Mouse (Mus musculus) left cerebral cortex, adult 9 months (tissue): ENCODE results near the gene Fam20a.

ENCODE experiments used
- DNase-seq, 2 experiments: peaks; one replicate each; pipeline ENCODE4 v3.0.0; 2022; ENCODE audit warnings: low spot score in 2 of 2

The Fam20a gene

GRCm38 (mm10) chr11:109716981-109717380 lies 5.1 kb downstream of the Fam20a start:
- no peak for DNase-seq

DNA sequence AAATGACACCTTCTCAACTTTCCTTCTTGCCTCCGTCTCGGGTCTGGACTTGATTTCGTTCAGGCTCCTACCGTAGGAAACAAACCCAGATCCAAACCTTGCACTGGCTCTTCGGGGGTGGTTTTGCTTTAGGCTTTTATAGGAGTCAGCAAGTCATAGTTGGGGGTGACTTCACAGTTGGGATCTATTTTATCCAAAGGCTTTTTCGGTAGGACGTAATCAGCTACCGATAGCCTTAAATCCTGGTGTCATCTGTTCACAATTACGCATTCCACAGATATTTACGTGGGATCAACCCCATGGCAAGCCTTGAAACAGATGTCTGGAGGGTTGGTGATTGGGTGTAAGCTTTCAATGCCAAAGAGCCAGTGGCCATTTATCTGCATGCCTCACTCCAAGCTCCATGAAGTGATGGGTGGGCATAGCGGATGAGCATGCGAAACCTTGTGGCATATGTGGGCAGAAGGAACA lies 6.7 kb downstream of the Fam20a start:
- DNase-seq: no peak

- no peak for DNase-seq
Observed at GRCm38 (mm10) chr11:109714341-109715247, 7.5 kb downstream of the Fam20a start.

DNA sequence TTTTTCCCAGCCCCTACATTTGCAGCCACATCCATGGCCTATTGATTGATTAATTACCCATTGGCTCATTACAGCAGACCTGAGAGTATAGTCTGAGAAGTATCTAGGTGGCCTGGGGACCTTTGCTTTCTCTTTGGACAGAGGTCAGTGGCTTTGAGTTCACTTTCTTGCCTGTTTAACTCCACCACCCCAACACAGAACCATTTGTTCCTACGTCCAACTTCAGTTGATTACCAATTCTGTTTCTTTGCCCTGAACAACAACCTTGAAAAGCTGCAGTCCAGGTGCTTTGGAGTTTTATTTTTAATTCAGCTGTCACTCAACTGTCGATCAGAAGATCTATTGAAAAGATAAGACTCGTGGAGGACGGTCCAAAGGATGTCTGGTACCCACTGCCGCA lies 12.6 kb downstream of the Fam20a start:
- no peak for DNase-seq

- DNase-seq: no peak
Observed at GRCm38 (mm10) chr11:109708786-109709185, 13.3 kb downstream of the Fam20a start.

DNA sequence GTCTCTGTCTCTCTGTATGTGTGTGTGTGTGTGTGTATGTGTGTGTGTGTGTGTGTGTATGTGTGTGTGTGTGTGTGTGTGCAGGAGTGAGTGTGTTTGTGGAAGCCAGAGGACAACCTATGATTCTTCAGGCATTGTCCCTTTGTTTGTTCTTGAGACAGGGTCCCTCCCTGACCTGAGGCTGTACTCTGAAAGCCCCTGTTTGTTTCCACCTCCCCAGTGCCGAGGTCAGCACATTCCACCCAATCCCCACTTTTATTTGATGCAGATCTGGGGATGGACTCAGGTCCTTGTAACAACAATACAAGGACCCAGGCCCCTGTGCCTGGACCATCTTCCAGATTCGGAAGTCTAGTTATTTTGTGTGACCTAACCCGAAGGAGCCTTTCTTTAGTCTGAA lies 14.6 kb downstream of the Fam20a start:
- no peak for DNase-seq

DNA sequence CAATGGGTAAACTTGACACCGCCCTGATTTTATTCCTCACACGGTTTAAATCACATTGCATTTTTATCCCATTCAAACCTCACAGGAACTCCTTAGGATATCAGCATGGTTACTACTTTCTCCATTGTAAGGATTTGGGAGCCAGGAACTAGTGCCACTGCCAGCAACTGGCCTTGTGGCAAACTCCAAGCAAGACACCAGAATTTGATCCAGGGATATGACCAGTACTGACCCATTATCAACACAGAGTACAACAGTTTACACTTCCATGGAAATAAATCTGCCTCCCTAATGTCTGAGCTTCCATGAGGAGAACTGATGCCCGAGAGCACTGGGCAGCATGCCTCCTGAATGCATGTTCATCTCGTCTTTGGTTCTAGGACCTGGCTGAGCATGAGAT lies 15.5 kb downstream of the Fam20a start:
- no peak for DNase-seq

DNA sequence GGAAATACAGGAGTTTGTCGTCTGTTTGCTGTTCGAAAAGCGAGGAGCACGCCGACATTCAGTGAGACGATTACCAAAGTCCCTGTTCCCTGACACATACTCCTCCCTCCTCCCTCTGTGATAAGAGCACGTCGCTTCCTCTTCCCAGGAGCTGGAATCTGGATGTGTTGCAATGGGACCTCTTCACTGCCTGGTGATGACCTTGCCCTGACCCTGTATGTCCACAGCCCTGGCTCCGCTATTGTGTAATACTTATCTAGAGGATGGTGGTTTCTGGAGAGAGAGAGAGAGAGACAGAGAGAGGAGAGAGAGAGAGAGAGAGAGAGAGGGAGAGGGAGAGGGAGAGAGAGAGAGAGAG lies 16.0 kb downstream of the Fam20a start:
- no peak for DNase-seq

DNA sequence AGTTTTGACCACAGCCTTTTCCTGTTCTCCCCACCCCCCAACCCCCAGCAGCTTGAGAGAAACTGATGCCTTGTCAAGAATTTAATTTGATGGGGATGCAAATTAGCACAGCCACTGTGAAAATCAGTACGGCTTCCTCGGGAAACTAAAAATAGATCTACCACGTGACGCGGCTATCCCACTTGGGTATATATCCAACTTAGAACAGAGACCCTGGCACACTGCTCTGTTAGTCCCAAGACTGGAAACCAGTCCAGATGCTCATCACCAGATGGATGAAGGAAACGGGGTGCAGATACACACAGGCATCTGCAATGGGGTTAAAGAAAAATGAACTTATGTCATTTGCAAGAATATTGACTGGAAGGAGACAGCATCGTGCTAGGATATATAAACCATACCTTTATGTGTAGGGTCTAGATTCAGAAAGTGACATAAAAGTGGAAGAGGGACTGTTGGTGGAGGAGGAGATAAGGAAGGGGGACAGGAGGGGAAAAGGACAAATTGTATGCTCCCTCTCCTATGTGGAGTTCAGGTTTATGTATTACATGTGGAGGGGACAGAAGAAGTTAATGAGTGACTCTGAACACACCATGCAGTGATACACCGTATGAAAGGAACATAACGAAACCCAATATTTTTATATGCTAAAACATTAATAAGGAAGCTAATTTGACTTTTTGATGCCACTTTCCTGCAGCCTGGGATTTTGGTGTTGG lies 16.6 kb downstream of the Fam20a start:
- no peak for DNase-seq

DNA sequence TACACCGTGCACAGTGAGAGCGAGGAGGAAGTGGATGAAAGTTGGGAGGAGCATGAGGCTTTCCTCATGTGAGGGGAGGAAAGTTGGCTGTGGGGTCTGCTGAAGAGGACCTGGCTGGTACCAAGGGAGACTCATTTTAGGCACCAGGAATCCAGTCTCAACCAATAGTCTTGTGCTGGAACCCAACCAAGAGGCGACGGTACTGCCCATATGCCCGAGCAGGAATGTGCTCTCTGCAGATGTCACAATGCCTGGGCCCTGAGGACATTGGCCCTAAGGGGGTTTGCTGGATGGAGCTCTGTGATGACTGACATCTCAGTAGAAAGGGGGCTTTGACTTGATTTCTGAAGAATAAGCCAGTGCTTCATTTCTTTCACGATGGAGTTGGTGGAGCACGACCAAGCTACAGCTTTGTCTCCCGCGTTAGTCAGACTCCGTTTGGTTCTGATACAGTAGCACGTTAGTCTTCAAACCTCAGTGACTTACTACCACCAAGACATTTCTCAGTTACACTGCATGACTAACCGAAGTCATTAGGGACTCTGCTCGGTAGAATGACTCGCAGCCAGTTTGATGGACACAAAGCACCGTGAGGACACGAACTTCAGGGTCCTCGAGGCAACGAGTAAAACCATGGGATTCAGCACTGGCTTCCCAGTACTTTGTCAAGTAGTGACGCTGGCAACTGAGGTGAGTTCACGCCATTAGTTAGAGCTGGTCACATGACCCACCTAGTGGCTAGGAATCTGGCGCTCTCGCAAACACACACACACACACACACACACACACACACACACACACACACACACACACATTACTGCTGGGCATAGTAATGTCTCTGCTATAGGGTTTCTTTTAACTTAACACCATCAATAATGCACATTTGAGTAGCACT lies 17.5 kb downstream of the Fam20a start:
- no peak for DNase-seq

GRCm38 (mm10) chr11:109703845-109704244 lies 18.2 kb downstream of the Fam20a start:
- no peak for DNase-seq

- no peak for DNase-seq
Observed at GRCm38 (mm10) chr11:109702031-109702815, 19.9 kb downstream of the Fam20a start.

DNA sequence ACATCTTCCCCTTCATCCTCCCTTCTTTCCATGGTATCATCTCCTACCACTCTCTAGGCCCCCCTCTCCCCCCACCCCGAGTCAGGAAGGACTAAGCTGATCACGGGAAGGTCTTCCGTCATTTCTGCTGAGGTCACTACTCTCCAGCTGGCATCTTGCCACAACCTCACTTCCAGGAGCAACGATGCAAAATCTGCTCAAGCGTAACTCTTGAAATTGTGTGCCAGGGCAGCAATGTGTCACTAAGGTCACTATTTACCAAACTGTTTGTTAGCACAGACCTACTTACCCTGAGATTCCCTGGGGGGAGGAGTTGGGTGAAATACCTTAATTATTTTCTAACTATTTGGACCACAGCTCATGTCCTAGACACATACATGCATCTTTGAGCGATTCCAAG lies 21.3 kb downstream of the Fam20a start:
- DNase-seq: no peak

GRCm38 (mm10) chr11:109699784-109700183 lies 22.3 kb downstream of the Fam20a start:
- DNase-seq: no peak

DNA sequence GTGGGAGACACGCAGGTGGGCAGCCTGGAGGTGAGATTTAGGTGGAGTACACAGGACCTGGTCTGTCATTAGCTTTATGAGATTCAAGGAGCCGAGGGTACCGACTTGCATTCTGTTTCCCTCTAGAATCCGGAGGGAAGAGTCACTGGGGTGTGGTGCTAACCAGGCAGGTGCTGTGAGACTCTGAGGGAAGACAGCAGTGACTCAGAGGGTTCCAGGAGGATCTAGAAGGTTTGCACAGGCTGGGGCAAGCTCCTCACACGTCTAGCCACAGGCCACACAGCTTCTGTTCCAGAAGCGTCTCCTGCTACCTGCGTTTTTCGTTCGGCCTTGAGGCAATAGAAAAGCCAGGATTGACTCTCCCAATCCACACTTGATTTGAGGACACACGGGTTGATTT lies 23.3 kb downstream of the Fam20a start:
- DNase-seq: no peak

- DNase-seq: no peak
Observed at GRCm38 (mm10) chr11:109697089-109697643, 24.9 kb downstream of the Fam20a start.

DNA sequence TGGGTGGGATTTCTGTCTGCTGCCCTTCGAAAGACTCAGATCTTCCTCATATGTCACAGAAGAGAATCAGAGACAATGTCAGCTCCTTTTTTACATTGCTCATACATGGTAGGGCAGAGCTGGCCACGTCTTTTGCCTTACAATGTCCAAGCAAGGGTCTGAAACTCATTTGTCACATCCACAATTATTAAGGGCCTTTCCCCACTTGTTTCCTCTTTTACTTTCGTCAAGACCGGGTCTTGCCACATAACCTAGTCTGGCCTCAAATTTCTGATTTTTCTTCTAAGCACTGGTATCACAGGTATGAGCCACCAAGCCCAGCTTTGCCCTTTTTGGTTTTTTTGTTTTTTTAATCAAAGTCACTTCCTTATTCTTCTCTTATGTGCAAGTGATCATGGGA lies 25.6 kb downstream of the Fam20a start:
- DNase-seq: no peak

- DNase-seq: no peak
Observed at GRCm38 (mm10) chr11:109692737-109693136, 29.3 kb downstream of the Fam20a start.

DNA sequence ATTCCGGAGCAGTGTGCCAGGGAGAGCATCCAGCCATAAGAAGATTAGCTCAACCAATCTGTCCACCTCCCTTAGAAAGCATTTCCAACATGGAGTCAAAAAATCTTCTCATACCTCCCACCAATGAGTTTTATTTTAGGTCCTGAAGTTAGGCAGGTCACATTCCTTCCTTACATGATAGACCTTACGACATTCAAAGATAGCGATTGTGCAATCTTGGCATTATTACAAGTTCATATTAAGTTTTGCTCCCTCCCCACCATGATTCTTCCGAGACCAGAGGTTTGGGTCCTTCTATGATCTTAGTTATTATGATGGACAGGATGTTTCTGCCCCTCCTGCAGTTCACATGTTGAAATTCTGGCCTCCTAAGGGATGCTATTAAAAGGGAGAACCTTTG lies 32.5 kb downstream of the Fam20a start:
- DNase-seq: no peak

DNA sequence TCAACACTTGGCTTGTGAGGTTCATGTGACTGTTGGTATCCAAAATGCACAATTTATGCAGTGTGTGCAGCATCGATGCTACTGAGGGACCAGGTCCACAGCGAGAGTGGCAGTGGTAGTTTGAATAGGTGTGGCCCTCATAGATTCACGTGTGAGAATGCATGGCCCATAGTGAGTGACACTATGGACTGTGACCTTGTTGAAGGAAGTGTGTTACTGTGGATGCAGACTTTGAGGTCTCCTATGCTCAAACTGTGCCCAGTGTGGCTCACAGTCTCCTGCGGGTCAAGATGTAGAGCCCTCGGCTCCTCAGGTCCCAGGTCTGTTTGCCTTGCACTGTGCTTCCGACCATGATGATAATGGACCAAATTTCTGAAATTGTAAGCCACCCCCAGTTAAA lies 39.9 kb downstream of the Fam20a start:
- DNase-seq: no peak

DNA sequence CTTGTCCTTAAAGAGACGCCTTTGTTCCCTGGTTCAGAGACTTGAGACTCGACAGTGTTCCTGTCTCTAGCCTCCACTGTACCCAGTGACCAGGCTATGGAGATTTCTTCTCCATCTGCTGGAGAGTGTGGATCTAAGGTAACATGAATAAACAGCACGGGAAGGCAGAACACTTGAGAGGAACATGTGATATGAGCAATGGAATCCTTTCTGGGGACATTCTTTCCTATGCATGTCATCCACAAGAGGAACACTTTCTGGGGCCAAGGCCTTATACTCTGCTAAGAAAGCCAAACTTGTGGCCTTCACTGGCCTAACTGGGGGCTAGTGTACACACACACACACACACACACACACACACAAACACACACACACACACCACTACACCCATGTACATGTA lies 40.5 kb downstream of the Fam20a start:
- DNase-seq: no peak
